Mouse (Mus musculus): ENCODE data around the gene Osbpl2. TPM values are rescaled to one million over a fixed set of nuclear protein-coding genes. Genes with fewer than 3 reads are reported as not detected.

Osbpl2 gene
- total RNA-seq, 2 experiments from 2014 or later, result 51.4 to 52.8 TPM

DNA sequence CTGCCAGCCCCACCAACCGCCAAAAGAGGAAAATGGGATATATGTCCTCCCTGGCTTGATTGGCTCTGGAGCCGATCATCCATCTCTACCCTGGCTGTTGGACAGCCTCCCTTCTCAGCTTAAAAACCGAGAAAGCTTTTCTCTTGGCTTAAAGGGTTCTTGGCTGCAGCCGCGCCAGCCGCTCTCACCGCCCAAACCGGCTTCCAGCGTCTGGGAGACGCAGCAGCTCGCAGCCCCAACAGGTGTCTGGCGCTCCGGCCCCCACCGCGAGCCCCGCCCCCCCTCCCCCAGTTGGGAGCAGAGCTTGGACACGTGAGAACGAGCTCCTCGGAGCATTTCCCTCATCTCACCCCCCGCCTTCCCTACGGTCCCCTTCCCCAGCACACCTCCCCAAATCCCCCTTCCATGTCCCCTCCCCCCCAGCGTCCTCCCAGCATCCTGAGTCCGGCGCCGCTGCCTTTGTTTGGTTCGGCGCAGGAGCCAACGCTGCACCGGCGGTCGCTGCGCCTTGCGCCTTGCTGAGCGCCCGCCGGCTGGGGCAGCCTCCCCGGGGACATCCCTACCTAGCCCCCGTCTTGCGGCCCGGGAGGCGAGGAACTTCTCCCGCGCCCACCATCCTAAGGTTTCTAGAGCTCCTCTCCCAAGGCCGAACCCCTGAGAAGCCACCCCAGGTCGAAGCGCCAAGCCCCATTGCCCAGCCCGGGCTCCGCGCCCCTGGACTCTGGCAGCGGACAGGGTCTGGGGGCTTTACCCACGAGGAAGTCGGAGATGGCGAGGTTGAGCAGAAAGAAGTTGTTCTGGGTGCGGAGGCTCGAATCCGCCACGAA lies 15.7 kb upstream of the Osbpl2 start:
- intact Hi-C loops (cut with DNase I), result no loop called here
- DNase-seq (ENCODE audit: low spot score in 2 of 2), result no peak

- peak in 1 of 2 experiments; percentile 75 for DNase-seq (ENCODE audit: low spot score in 2 of 2)
- intact Hi-C loops (cut with DNase I), result no loop called here
Measured at GRCm38 (mm10) chr2:180103978-180104658, 15.0 kb upstream of the Osbpl2 start, which contains the start of gene Hrh3. TSS of gene Hrh3 (minus strand) at chr2:180104488.

GRCm38 (mm10) chr2:180104659-180105377 lies 14.3 kb upstream of the Osbpl2 start:
- intact Hi-C loops (cut with DNase I), result no loop called here
- DNase-seq (ENCODE audit: low spot score in 2 of 2), result no peak

GRCm38 (mm10) chr2:180105441-180106190 lies 13.5 kb upstream of the Osbpl2 start:
- peak in 1 of 2 experiments; percentile 57 for DNase-seq (ENCODE audit: low spot score in 2 of 2)
- intact Hi-C loops (cut with DNase I), result no loop called here

- no peak for DNase-seq (ENCODE audit: low spot score in 2 of 2)
- intact Hi-C loops (cut with DNase I), result no loop called here
Measured at GRCm38 (mm10) chr2:180107081-180107480, 12.0 kb upstream of the Osbpl2 start.

GRCm38 (mm10) chr2:180108285-180108684 lies 10.8 kb upstream of the Osbpl2 start:
- no peak for DNase-seq (ENCODE audit: low spot score in 2 of 2)
- intact Hi-C loops (cut with DNase I), result no loop called here

GRCm38 (mm10) chr2:180113909-180114890 lies 4.9 kb upstream of the Osbpl2 start:
- DNase-seq (ENCODE audit: low spot score in 2 of 2), result peak; percentile 74 to 79
- intact Hi-C loops (cut with DNase I), result no loop called here

GRCm38 (mm10) chr2:180115279-180115678 lies 3.8 kb upstream of the Osbpl2 start:
- intact Hi-C loops (cut with DNase I), result loop anchor here (5.0 kb wide), 1 partner anchor 43 kb away; the partner anchor contains the start of gene Mtg2
- peak in 1 of 2 experiments; percentile 76 for DNase-seq (ENCODE audit: low spot score in 2 of 2)

DNA sequence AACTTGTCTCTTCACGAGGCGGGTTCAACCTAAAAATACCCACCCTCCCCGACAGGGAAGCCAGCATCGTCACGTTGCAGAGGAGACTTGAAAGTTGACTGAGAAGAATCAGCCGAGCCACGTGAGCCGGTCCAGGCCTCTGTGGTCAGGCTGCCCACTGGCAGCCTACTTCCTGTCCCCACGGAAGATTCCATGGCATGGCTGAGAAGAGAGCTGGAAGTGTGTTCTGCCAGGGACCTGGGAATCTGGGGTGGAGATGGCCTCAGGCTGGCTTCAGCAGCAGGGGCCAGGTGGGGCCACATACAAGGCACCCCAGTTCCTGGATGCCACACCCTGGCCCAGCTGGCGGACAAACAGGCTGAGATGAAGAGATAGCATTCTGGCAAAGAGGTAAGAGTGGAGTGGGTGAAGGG lies 3.0 kb upstream of the Osbpl2 start:
- DNase-seq (ENCODE audit: low spot score in 2 of 2), result no peak
- intact Hi-C loops (cut with DNase I), result loop anchor here (5.0 kb wide), 1 partner anchor 44 kb away; the partner anchor contains the start of gene Mtg2

GRCm38 (mm10) chr2:180116741-180117484 lies 2.2 kb upstream of the Osbpl2 start:
- intact Hi-C loops (cut with DNase I), result loop anchor here (5.0 kb wide), 1 partner anchor 45 kb away; the partner anchor contains the start of gene Mtg2
- no peak for DNase-seq (ENCODE audit: low spot score in 2 of 2)

DNA sequence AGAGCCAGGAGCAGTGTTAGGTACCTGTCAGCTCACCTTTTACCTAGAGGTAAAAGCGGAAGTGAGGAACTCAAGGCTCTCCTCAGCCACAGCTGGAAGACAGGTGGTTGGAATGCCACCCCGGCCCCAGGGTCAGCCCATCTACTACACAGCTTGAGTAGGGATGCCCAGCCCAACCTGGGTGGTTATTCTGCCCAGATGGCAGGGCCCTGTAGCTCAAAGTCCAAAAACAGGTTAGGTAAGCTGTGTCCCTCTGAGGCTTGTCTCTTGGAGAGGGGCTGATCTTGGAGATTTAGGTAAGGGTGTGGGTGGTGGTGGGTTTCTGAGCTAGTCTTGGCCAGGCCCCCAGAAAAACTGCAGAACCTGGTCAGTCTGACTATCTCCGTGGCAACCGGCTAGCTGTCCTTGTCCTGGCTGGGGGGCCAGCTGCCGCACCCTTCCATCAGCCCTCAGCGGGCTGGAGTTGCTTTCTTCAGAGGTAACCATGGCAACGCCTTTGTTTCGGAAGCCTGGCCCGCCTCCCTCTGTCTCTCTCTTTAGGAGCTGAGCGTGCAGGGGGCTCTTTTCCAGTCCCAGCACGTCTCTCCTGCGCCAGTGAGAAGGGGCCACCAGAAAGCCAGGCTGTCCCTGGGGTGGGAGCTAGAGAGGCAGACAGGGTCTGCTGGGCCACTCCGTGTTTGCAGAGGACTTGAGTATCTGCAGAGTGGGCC lies 1.5 kb upstream of the Osbpl2 start:
- peak; percentile 71 to 82 for DNase-seq (ENCODE audit: low spot score in 2 of 2)
- intact Hi-C loops (cut with DNase I), result loop anchor here (5.0 kb wide), 1 partner anchor 45 kb away; the partner anchor contains the start of gene Mtg2

DNA sequence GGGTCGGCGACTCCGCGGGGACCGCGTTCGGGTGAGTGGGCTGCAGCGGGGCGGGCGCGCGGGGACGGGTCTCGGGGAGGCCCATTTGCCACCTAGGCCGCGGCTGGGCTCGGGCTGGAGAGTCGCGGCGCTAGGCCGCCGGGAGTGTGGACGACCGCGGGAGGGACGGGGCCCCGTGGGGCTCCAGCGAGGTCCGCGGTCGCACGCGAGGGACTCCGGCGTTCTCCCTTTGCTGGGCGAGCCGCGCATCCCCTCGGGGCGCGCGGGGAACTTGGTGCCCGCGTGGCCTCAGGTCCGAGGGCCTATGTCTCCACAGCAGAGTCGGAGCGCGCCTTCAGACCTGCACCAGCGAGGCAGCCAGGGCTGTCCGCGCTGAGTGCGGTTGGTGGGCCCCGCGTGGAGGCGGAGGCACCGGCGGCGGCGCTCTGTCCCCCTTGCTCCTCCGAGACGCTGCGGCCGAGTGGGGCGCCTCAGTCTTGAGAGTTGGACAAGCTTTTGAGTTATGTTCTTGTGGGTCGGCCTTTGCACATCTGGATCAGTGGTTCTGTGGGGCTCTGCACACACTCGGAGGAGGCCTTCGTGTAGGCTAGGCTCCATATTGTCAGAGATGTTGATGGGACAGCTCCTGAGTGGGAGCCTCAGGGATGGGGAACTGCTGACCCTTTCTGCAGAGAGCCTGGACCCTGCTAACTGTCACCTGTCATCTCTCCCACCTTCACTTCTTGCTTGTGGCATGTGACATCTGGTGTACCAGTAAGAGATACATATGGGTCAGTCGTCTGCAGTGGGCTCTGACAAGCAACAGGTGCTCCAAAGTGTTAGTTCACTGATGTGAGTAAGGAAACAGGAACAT lies 559 bp downstream of the Osbpl2 start:
- no peak for DNase-seq (ENCODE audit: low spot score in 2 of 2)
- intact Hi-C loops (cut with DNase I), result loop anchor here (5.0 kb wide), 1 partner anchor 47 kb away; the partner anchor contains the start of gene Mtg2

DNA sequence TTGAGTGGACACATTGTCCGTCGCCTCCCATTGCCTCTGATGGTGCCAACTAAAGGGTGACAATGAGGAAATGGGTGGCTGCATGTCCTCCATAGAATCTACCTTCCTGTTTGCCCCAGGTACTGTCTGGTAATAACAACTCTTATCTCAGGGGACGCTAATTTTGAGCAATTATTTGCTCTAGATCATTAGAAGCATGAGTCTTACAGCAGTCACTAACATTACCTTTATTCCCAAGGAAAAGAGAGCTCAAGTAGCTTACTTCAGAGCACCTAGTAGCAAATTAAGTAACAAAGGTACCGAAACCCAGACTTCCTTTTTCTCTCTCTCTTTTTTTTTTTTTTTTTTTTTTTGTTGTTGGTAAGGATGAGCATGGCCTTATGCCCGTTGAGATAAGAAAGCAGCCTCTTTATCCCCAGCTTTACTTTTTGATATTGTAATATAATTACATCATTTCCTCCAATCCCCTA lies 1.2 kb downstream of the Osbpl2 start:
- no peak for DNase-seq (ENCODE audit: low spot score in 2 of 2)
- intact Hi-C loops (cut with DNase I), result no loop called here

- intact Hi-C loops (cut with DNase I), result no loop called here
- DNase-seq (ENCODE audit: low spot score in 2 of 2), result no peak
Measured at GRCm38 (mm10) chr2:180124192-180124591, 5.1 kb downstream of the Osbpl2 start.

DNA sequence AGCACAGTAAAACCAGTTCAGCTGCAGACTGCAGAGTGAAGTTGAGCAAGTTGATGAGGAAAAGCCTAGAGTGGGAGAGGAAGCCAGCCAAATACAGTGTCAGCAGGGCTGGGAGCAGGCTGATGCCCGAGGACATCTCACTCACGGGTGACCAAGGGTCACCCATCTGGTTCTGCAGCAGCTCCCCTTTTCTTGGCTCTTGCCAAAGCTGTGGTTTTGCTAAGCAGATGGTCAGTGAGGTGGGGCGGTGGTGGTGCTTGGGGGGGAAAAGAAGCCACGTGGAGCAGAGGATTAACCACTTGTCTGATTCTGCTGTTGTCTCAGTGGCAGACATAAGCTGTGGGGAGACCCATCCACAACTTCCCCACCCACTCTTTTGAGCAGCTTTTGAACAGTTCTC lies 7.1 kb downstream of the Osbpl2 start:
- intact Hi-C loops (cut with DNase I), result no loop called here
- no peak for DNase-seq (ENCODE audit: low spot score in 2 of 2)

GRCm38 (mm10) chr2:180127675-180128074 lies 8.6 kb downstream of the Osbpl2 start:
- intact Hi-C loops (cut with DNase I), result no loop called here
- DNase-seq (ENCODE audit: low spot score in 2 of 2), result no peak

All from left cerebral cortex, postnatal 14 days (tissue).